Mouse (Mus musculus) brain, embryonic 14.5 days (tissue): ENCODE data around the gene Spsb1.
A peak's percentile ranks its signal among the peaks of the same experiment; 100 is the strongest.

Source experiments
- CTCF ChIP-seq: fragments of 200-500 bp; IDR thresholded peaks from 2 replicates; pipeline ENCODE4 v1.5.1; 2012; ENCODE audit warnings: inconsistent platforms, mild to moderate bottlenecking, moderate library complexity, borderline replicate concordance; ENCODE audit not compliant: insufficient read depth, insufficient read length; ENCODE audit errors: extremely low read depth
- POLR2A ChIP-seq: fragments of 200-500 bp; IDR thresholded peaks from 2 replicates; pipeline ENCODE4 v1.6.1; 2012; ENCODE audit warnings: mild to moderate bottlenecking, inconsistent platforms, borderline replicate concordance; ENCODE audit not compliant: poor library complexity, insufficient read depth, insufficient read length, severe bottlenecking; ENCODE audit errors: extremely low read depth

DNA sequence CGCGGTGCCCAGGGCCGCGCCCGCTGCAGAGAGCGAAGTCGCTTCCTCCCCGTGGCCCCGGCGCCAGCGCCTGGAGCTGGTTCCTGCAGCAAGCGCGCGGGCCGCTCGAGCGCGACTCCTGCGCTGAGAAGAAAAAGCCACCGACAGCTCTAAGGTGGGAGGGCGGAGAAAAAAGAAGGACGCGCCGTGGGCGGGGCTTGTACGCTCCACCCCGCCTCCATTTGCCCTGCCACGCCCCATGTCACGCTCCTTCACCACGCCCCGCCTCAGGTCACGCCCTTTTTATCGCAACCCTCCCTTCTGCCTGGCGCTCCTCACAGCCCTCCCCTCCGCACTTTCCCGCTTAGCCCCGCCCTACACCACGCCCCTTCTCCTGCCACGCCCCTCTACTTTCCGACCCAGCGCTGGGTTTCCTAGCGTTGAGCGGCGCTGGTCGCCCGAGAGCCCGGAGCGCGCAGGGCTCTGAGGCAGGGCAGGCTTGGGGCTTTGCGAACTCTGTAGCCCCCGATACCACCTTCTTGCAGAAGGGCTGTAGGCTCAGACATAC, at the start of gene Spsb1:
- TF ChIP-seq CTCF: no peak
- TF ChIP-seq POLR2A: peak; percentile 80
